Mouse (Mus musculus) embryo, embryonic 10.5 days (tissue): Measurements from ENCODE around the gene Alyref.
"Not testable (repeated sequence)": the region's sequence is repeated elsewhere in the genome, so short reads cannot be mapped to it uniquely, and the experiment has no call there.

Experiments
- DNase-seq: peaks from one replicate; pipeline ENCODE4 v3.0.0-alpha.2; 2015; ENCODE audit warnings: low spot score

The Alyref gene

GRCm38 (mm10) chr11:120573585-120574277 lies 24.4 kb downstream of the Alyref start:
- DNase-seq: no peak

DNA sequence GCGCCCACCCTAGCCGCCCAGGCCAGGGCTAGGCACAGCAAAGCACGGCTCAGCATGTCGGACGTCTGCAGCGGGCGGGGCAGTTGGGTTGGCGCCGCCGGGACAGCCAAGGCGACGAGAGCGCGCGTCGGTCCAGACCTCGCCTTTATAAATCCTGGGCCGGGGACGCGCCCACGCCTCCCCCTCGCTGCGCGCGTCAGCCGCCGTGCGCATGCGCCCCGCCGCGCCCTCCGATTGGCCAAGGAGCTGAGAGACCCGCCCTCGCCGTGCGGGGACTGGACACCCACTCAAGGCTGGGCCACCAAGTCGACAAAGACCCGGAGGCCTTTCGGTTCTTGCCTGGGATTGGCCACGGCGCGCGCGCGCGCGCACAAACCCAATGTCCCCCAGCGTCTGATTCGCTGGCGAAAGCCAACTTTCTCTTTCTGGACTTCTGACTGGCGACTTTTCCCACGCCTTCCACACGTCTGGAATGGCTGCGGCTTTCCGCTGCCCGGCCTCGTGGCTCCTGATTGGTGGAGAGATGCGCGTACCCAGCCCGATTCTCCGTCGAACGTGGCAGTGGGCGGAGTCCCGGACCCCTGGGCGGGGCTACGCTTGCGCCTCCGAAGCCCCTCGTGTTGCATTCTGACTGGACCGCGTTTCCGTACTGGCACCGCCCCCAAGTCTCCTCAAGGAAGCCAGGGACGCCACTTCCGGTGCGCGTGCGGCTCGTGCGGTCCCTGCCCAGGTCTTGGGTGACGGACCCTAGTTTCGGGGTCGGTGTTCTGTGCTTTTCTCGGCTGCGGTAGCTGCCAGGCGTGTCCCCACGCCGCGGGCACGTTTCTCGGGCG lies 25.2 kb downstream of the Alyref start, which contains the start of gene P4hb:
P4hb (minus strand) TSS at position 502 of the 833 bp plus-strand sequence.
- DNase-seq: peak; percentile 99

- no peak for DNase-seq
These were observed 25.8 kb downstream of the Alyref start for GRCm38 (mm10) chr11:120572417-120572751.

GRCm38 (mm10) chr11:120571754-120572416 lies 26.3 kb downstream of the Alyref start:
- no peak for DNase-seq

- DNase-seq: no peak
These were observed 27.0 kb downstream of the Alyref start for GRCm38 (mm10) chr11:120571122-120571521.

DNA sequence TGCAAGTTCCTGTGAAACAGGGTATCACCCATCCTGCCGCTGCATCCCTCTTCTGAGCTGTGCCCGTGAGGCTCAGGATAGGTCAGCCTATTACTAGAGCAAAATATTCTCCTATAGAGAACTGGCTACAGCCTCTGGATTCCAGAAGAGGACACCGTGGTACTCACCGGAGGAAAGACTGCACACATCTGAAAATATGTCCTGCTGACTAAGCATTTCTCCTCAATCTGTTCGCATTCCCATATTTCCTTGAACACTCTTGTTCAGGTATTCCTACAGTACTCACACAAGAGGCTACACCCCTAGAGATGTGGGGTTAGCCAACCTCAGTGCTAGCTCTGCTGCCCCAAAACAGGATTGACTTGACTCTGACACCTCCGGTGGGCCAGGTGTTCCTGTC lies 29.8 kb downstream of the Alyref start:
- no peak for DNase-seq

- no peak for DNase-seq
These were observed 33.1 kb downstream of the Alyref start for GRCm38 (mm10) chr11:120565114-120565513.

DNA sequence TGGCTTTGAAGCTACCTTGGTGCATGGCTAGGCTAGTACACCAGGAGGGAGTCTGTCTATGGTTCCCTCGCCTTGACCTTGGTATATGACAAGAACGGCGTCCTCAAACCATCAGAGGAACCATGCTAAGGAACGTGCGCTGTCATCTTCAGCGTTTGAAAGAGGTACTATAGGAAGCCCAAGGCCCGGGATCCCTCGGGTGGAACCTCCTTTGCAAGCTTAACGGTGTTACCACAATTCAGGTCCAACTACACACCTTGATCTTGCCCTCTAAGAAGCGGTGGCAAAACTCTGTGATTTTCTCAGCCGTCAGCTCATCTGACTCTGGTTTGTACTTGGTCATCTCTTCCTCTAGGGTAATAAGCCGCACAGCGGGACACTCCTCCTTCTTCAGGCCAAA lies 35.2 kb downstream of the Alyref start:
- DNase-seq: no peak

DNA sequence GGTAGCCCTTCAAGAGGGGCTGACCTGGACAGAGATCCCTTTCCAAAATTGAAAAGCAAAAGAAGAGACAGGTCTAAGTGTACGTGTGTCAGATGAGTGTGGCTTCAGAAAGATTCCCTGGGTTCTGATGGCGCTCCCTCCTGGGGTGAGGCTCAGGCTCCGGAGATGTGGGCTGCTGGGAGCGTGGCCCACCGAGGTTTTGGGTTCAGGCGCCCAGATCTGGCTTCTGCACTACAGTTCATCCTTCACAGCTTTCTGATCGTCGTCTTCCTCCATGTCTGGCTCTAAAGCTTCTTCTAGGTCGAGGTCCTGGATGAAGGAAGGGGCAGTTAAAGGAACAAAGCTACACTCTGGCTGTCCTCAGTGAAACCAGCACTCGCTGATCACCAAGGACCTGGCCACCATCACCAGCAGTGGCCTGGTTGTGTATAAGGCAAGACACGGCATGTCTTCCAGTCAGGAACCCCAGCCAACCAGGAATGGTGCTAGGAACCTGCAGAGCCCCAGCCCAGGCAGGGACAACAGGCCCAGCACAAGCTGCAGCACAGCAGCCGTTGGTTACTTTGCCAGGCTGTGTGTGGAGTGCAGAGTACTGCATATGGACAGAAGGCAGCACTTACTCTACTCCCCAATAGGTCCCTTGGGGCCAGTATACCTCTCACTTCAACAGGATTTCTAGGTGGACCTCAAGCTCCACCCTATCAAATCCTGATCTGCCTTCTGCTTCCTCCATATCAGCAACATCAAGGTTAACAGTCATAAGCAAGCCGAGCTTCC lies 37.0 kb downstream of the Alyref start:
- DNase-seq: no peak

GRCm38 (mm10) chr11:120558843-120559242 lies 39.3 kb downstream of the Alyref start:
- DNase-seq: not testable (repeated sequence)

DNA sequence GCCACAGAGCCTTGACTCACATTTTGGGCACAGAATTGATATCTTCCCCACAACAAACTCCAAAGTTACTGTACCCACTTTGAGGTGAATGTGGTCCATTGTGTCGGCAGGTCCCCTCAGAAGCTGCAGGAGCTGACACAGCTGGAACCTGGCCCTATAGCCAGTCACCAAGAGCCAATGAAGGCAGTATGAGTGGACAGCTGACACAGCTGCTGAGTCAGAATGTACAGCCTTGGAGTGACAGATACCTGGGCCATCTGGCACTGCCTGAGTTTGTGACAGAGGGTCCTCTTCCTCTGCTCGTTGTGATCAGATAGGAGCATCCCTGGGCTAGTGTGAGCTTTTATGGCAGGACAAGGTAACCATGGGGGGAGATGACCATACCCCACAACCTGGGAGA lies 42.9 kb downstream of the Alyref start:
- no peak for DNase-seq

DNA sequence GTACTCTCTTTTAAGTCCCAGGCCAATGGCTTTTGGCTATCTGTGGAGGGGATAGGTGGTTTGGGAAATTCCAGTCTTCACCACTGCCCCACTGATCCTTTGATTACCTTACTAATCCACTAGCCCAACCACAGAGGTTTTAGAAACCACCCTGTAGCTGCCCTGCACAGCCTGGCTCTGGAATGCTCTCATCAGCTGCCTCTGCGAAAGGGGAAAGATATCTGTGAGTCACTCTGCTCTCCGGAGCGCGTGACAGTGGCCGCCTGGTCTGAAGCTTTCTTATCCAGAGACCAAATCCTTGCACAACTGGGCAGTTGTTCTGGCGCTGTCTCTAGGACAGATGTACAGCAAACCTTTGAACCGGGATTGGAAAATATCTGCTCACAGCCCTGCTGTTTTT lies 43.3 kb downstream of the Alyref start:
- DNase-seq: no peak

- no peak for DNase-seq
These were observed 45.4 kb downstream of the Alyref start for GRCm38 (mm10) chr11:120552736-120553135.

DNA sequence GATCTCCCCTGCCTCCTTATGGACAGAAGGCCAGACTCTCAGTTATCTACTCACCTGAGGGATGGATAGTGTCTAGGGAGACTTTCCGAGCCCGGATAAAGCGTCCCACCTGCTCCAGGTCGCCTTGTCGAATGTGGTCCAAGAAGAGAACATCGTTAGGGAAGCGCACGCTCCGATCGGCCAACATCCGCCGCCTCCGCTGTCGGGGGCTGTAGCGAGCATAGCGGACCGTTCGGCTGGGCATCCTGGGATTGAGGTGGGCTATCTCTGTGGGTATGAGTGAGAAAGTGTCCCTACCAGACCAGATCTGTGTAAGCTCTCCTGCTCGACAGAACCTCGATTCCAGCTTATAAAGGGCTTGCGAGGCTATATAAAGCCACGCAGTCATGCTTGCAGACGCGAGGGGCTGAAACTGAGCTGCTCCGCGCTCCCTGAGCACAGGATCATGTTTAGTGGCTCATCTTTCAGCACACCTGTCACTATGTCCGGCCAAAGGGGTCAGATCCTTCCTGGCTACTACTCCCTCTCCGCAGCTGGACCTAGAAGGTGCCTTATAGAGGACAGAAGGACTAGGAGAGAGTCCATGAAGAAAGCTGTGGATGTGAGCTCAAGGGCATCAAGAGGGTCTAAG lies 47.2 kb downstream of the Alyref start, which contains the start of gene Ppp1r27:
Ppp1r27 (minus strand) TSS at position 323 of the 631 bp plus-strand sequence.
- DNase-seq: no peak

- DNase-seq: no peak
These were observed 48.0 kb downstream of the Alyref start for GRCm38 (mm10) chr11:120549986-120550809.

DNA sequence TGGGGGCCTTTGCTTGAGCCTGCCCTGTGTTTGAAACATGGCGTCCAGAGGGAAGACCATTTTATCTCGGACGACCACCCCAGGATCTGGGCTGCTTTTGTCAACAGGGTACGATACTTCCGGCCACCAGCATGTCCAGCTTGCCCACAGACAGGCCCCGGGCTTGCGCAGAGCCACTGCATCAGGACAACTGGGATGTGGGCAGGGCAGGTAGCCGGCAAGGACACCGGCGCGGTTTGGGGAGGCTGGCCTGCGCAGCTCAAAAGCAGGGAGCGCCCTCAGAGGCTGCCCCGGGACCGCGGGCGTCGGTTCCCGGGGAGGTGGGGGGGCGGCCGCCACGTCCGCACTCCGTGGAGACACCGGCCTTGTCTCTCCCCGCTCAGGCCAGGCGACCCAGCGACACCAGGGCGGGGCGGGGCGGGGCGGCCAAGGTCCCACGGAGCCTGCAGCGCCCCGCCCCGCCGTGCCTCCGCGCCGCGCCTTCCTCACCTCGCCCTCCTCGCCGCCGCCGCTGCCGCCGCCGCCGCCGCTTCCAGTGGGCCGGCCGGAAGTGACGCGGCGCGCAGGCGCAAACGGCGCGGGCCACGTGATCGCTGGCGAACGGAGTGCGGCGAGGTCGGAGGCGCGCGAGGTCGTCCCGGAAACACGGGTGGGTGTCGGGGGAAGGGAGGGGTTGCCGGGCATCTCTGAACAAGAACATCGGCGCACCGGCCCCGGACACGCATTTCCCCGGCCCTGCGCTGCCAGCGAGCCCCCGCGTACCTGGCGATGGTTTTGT lies 48.8 kb downstream of the Alyref start, which contains the start of gene Mcrip1:
Mcrip1 (minus strand) TSS at position 560 of the 778 bp plus-strand sequence.
- DNase-seq: peak; percentile 90

DNA sequence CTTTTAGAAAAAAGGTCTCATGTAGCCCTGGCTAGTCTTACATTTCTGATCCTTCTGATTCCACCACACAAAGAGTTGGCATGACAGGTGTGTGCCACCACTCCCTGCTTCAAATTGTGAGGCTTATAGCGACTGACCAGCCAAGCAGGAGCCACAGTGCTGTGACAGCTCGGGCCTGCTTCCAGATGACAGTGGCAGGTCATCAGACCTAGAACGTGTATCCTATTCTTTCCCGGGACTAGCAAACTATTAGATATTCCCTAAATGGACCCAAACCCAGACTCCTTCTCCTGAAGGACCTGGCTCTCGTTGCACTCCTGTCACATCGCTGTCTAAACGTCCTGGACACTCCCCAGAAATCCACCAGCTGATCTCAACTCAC lies 49.4 kb downstream of the Alyref start:
- no peak for DNase-seq

GRCm38 (mm10) chr11:120548214-120548613 lies 50.0 kb downstream of the Alyref start:
- no peak for DNase-seq

DNA sequence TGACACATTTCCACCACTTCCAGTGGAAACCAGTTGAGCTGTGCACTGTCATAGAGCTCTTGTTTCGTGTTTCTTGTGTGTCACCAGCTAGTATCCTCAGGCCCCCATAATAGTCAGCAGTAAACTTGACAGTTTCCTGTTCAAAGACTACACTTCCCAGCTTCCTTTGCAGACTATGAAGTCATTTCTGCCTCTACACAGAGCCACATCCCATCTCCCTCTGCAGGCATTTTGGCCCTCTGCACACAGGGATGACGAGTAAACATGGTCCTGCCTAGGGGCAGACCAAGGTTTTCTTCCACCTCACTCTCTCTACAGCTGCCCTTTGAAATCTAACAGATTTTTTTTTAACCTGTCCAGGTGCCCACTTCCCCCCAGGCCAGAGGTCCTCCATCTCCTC lies 50.7 kb downstream of the Alyref start:
- DNase-seq: no peak

GRCm38 (mm10) chr11:120545964-120546363 lies 52.2 kb downstream of the Alyref start:
- DNase-seq: no peak
